Mouse (Mus musculus): ENCODE measurements at regions not wholly inside any gene's neighbourhood (a gene's known extent, or its start where the extent isn't known, plus 50 kb on each side); places are given as distances from the start of the nearest gene placed in this dataset.

DNA sequence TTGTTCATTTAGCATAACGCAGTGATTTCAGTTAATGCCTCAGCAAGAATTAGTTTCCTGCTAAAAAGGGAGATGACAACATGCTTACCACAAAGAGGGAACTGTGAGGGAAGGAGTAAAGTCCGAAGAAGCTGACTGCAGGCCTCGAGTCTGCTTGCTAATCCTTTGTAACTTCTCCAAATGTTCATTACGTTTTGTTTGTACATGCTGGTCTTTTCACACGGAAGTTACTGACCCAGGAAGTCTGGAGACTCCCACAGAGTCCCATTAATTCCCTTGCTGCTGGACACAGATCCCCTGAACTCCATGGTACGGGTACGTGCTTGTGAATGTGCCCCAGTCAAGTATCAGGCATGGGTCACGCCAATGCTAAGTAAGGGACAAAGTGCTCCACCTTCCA lies 415.9 kb downstream of the Gja1 start:
- no peak for TF ChIP-seq MAFK (IDR thresholded peaks at IDR 0.05; ENCODE audit: insufficient read depth, low read depth, low read length)
- TF ChIP-seq HCFC1 (IDR thresholded peaks at IDR 0.05; ENCODE audit: borderline replicate concordance, insufficient read depth, low read length), result no peak
- TF ChIP-seq CHD2 (IDR thresholded peaks at IDR 0.05; ENCODE audit: low read depth, low read length), result no peak
- TF ChIP-seq ZC3H11A (IDR thresholded peaks at IDR 0.05; ENCODE audit: borderline replicate concordance, low read depth, low read length), result no peak
